Mouse (Mus musculus) small intestine, adult 2 months (tissue): ENCODE measurements around the gene Gins2.

Source experiments
- CTCF ChIP-seq: fragments of 200-500 bp; IDR thresholded peaks from 2 replicates; pipeline ENCODE4 v1.5.1; 2012; ENCODE audit warnings: low read depth, mild to moderate bottlenecking, control low read depth, inconsistent platforms, low read length, moderate library complexity, mixed read lengths; ENCODE audit not compliant: insufficient replicate concordance, insufficient read length; ENCODE audit errors: extremely low read depth
- POLR2A ChIP-seq: fragments of 200-500 bp; IDR thresholded peaks from 2 replicates; pipeline ENCODE4 v1.6.1; 2012; ENCODE audit warnings: low read depth, mild to moderate bottlenecking, control low read depth, inconsistent platforms, low read length, moderate library complexity

DNA sequence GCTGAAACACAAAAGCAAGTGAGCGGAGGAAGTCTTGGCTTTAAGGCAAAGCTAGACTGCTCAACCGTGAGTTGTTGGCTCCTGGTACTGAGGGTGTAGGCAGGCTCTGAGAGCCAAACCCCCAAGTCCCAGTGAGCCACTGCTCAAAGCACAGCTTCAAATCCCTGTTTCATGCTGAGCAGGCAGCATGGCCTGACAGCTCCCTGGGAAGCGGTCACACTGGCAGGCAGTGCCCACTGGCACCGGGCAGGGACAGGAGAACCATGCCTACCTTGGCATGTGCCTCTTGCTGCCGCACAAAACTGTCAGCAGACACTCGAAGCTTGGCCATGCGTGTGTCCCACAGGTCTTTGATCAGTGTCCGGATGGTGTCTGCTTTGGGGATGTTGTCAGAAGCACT, 7.3 kb downstream of the Gins2 start:
- TF ChIP-seq POLR2A = no peak
- TF ChIP-seq CTCF = no peak
